Mouse (Mus musculus) embryonic facial prominence, embryonic 14.5 days (tissue): ENCODE data around the gene Dnajc3. TPM values are rescaled to one million over a fixed set of nuclear protein-coding genes. Genes with fewer than 3 reads are reported as not detected.

Experiments
- ATAC-seq: fragments of 200-750 bp; cut with Nextera tagmentation; 2 replicates; pipeline ENCODE4 v1.8.0; 2017; ENCODE audit warnings: low read depth, moderate number of reproducible peaks, moderate TSS enrichment
- DNase-seq: peaks from one replicate; pipeline ENCODE4 v3.0.0-alpha.2; 2015; ENCODE audit warnings: low spot score
- H3K27ac ChIP-seq: fragments of 300-500 bp; sonication (generic); replicated peaks from 2 replicates; pipeline ENCODE4 v1.5.1; 2014; ENCODE audit warnings: low read depth, mild to moderate bottlenecking, low read length, moderate library complexity
- H3K27me3 ChIP-seq: fragments of 300-500 bp; sonication (generic); replicated peaks from 2 replicates; pipeline ENCODE4 v1.6.1; 2014; ENCODE audit warnings: low read length; ENCODE audit not compliant: control insufficient read depth, insufficient read depth
- H3K36me3 ChIP-seq: fragments of 300-500 bp; sonication (generic); 2 replicates; pipeline ENCODE4 v1.6.1; 2014; ENCODE audit warnings: low read length, mixed read lengths; ENCODE audit not compliant: control insufficient read depth, insufficient read depth
- H3K4me1 ChIP-seq: fragments of 300-500 bp; sonication (generic); 2 replicates; pipeline ENCODE4 v1.6.1; 2014; ENCODE audit warnings: antibody characterized with exemption, low read length; ENCODE audit not compliant: control insufficient read depth, insufficient read depth
- H3K4me2 ChIP-seq: fragments of 300-500 bp; sonication (generic); 2 replicates; pipeline ENCODE4 v1.6.1; 2014; ENCODE audit warnings: low read depth, mild to moderate bottlenecking, low read length, moderate library complexity, mixed read lengths
- H3K4me3 ChIP-seq: fragments of 300-500 bp; sonication (generic); 2 replicates; pipeline ENCODE4 v1.5.1; 2014; ENCODE audit warnings: low read depth, mild to moderate bottlenecking, low read length
- H3K9ac ChIP-seq: fragments of 300-500 bp; sonication (generic); 2 replicates; pipeline ENCODE4 v1.6.1; 2014; ENCODE audit warnings: low read depth, mild to moderate bottlenecking, low read length, moderate library complexity, mixed read lengths
- H3K9me3 ChIP-seq: fragments of 300-500 bp; sonication (generic); 2 replicates; pipeline ENCODE4 v1.6.1; 2016; ENCODE audit warnings: low read length; ENCODE audit not compliant: control insufficient read depth
- WGBS: fragments of 180-500 bp; shearing (Covaris S2); extraction: QIAGEN DNeasy Blood & Tissue Kit; methylation state at CpG from one replicate; pipeline ENCODE4 v1.1.7; 2014; 5-methylcytosine and 5-hydroxymethylcytosine counted together
- polyA plus RNA-seq: library from polyadenylated mRNA; unstranded; fragments of >200 nt; fragmentation: Nextera tagmentation; extraction: Ambion mirVana; gene quantifications from 2 replicates; pipeline ENCODE4 v1.2.1, GENCODE M21; 2014

Dnajc3 gene
- polyA plus RNA-seq, 1 experiment from 2014 or later, result 54.2 TPM

- Histone ChIP-seq H3K36me3 (peaks cover 32% of the 10 kb centered on the region), H3K27me3 (no peaks in the 10 kb centered on the region), H3K27ac (no peak overlapping the region), H3K4me2 (no peak overlapping the region), H3K4me1 (no peaks in the 10 kb centered on the region), H3K9ac (no peak overlapping the region), H3K4me3 (no peak overlapping the region), H3K9me3 (no peaks in the 10 kb centered on the region)
- ATAC-seq (no peak), DNase-seq (no peak)
- WGBS, result 76% methylated on average over 5 of the region's 5 CpGs
Measured at GRCm38 (mm10) chr14:119025889-119026288, 88.1 kb downstream of the Dnajc3 start.

- H3K27me3 ChIP-seq, result no peaks in the 10 kb centered on the region
- no peaks in the 10 kb centered on the region for H3K4me1 ChIP-seq
- H3K27ac ChIP-seq, result no peak overlapping the region
- H3K9ac ChIP-seq, result no peak overlapping the region
- peaks cover 37% of the 10 kb centered on the region for H3K36me3 ChIP-seq
- H3K4me2 ChIP-seq, result no peak overlapping the region
- H3K4me3 ChIP-seq, result no peak overlapping the region
- ATAC-seq (peak; percentile 81), DNase-seq (peak; percentile 70)
- WGBS, result 43% methylated on average over 4 of the region's 4 CpGs
- H3K9me3 ChIP-seq, result no peaks in the 10 kb centered on the region
Measured at GRCm38 (mm10) chr14:119027130-119027529, 89.4 kb downstream of the Dnajc3 start.

- DNase-seq (no peak), ATAC-seq (no peak)
- WGBS, result 68% methylated on average over 2 of the region's 2 CpGs
- Histone ChIP-seq H3K4me1 (no peaks in the 10 kb centered on the region), H3K36me3 (peaks cover 37% of the 10 kb centered on the region), H3K4me3 (no peak overlapping the region), H3K27ac (no peak overlapping the region), H3K9me3 (no peaks in the 10 kb centered on the region), H3K9ac (no peak overlapping the region), H3K4me2 (no peak overlapping the region), H3K27me3 (no peaks in the 10 kb centered on the region)
Measured at GRCm38 (mm10) chr14:119027675-119028253, 90.0 kb downstream of the Dnajc3 start.

Other genes with a start within 250 kb of the Dnajc3 start
- gene Abcc4, start 231.8 kb upstream of the Dnajc3 start, polyA plus RNA-seq, result 3.4 and 3.9 TPM in 2 replicates
- gene Cldn10, start 150.1 kb upstream of the Dnajc3 start, polyA plus RNA-seq, result 6.8 and 10.9 TPM in 2 replicates
- gene Dzip1, start 12.5 kb upstream of the Dnajc3 start, polyA plus RNA-seq, result 20.0 and 23.3 TPM in 2 replicates
- 13.1 and 13.3 TPM in 2 replicates for gene Uggt2, start 161.5 kb downstream of the Dnajc3 start, polyA plus RNA-seq
- 0.10 and 0.39 TPM in 2 replicates for gene Hs6st3, start 200.4 kb downstream of the Dnajc3 start, polyA plus RNA-seq